Mouse (Mus musculus) heart, postnatal 0 days (tissue): Measurements from ENCODE around the gene Dock8. TPM values are rescaled to one million over a fixed set of nuclear protein-coding genes. Genes with fewer than 3 reads are reported as not detected.

Source experiments
- ATAC-seq: fragments of 200-750 bp; cut with Nextera tagmentation; 2 replicates; pipeline ENCODE4 v1.8.0; 2017; ENCODE audit warnings: low read depth, moderate number of reproducible peaks, moderate library complexity; ENCODE audit not compliant: insufficient read depth
- DNase-seq: peaks from one replicate; pipeline ENCODE4 v3.0.0-alpha.2; 2016; ENCODE audit warnings: low spot score
- H3K27ac ChIP-seq: fragments of 300-500 bp; sonication (generic); 2 replicates; pipeline ENCODE4 v1.5.1; 2014; ENCODE audit warnings: low read depth, mild to moderate bottlenecking
- H3K27me3 ChIP-seq: fragments of 300-500 bp; sonication (generic); 2 replicates; pipeline ENCODE4 v1.6.1; 2014; ENCODE audit warnings: low read length, mixed read lengths; ENCODE audit not compliant: control insufficient read depth, insufficient read depth
- H3K36me3 ChIP-seq: fragments of 300-500 bp; sonication (generic); replicated peaks from 2 replicates; pipeline ENCODE4 v1.6.1; 2014; ENCODE audit warnings: low read length, mixed read lengths; ENCODE audit not compliant: control insufficient read depth, insufficient read depth
- H3K4me1 ChIP-seq: fragments of 300-500 bp; sonication (generic); 2 replicates; pipeline ENCODE4 v1.6.1; 2014; ENCODE audit warnings: antibody characterized with exemption; ENCODE audit not compliant: control insufficient read depth, insufficient read depth
- H3K4me2 ChIP-seq: fragments of 300-500 bp; sonication (generic); 2 replicates; pipeline ENCODE4 v1.6.1; 2014; ENCODE audit warnings: low read depth, mild to moderate bottlenecking, low read length, moderate library complexity
- H3K4me3 ChIP-seq: fragments of 300-500 bp; sonication (generic); 2 replicates; pipeline ENCODE4 v1.5.1; 2014; ENCODE audit warnings: low read depth, low read length
- H3K9ac ChIP-seq: fragments of 300-500 bp; sonication (generic); replicated peaks from 2 replicates; pipeline ENCODE4 v1.6.1; 2014; ENCODE audit warnings: low read depth, low read length, mixed read lengths
- H3K9me3 ChIP-seq: fragments of 300-500 bp; sonication (generic); replicated peaks from 2 replicates; pipeline ENCODE4 v1.6.1; 2016; ENCODE audit warnings: low read length; ENCODE audit not compliant: control insufficient read depth
- CTCF ChIP-seq: IDR thresholded peaks from 2 replicates; pipeline ENCODE4 v1.5.1; 2016; ENCODE audit warnings: antibody characterized with exemption, control low read depth, low read depth
- EP300 ChIP-seq: IDR thresholded peaks from 2 replicates; pipeline ENCODE4 v1.6.1; 2016; ENCODE audit warnings: antibody characterized with exemption, low read depth
- WGBS: fragments of 180-500 bp; shearing (Covaris S2); extraction: QIAGEN DNeasy Blood & Tissue Kit; methylation state at CpG from one replicate; pipeline ENCODE4 v1.1.7; 2014; 5-methylcytosine and 5-hydroxymethylcytosine counted together
- polyA plus RNA-seq: library from polyadenylated mRNA; unstranded; fragments of >200 nt; fragmentation: Nextera tagmentation; extraction: Ambion mirVana; gene quantifications from 2 replicates; pipeline ENCODE4 v1.2.1, GENCODE M21; 2015
- total RNA-seq: library from RNA; depleted of rRNA; stranded (reverse); fragments of >200 nt; gene quantifications from 2 replicates; pipeline ENCODE4 v1.2.3, GENCODE M21; 2014; ENCODE audit warnings: low replicate concordance

Gene Dock8
- total and polyA plus RNA-seq, 2 experiments from 2014 or later, result 2.4 to 6.0 TPM

- no peak for DNase-seq
- H3K27me3 ChIP-seq, result no peaks in the 10 kb centered on the region
- H3K27ac ChIP-seq, result no peak overlapping the region
- TF ChIP-seq EP300 (no peak), CTCF (no peak)
- no peak overlapping the region for H3K9ac ChIP-seq
- no peaks in the 10 kb centered on the region for H3K9me3 ChIP-seq
- H3K36me3 ChIP-seq, result no peaks in the 10 kb centered on the region
- peaks cover 7% of the 10 kb centered on the region; the same call in 1 of the 2 replicates for H3K4me1 ChIP-seq
- no peak for ATAC-seq
- WGBS, result 72% methylated on average over 7 of the region's 7 CpGs
- no peak overlapping the region for H3K4me3 ChIP-seq
- no peak overlapping the region for H3K4me2 ChIP-seq
Observed at GRCm38 (mm10) chr19:25154506-25155178, 155.3 kb downstream of the Dock8 start.

- Histone ChIP-seq H3K4me2 (no peak overlapping the region), H3K36me3 (no peaks in the 10 kb centered on the region), H3K9ac (no peak overlapping the region), H3K27me3 (no peaks in the 10 kb centered on the region), H3K4me3 (no peak overlapping the region), H3K27ac (peak overlapping the region; percentile 52), H3K9me3 (no peaks in the 10 kb centered on the region), H3K4me1 (peaks cover 7% of the 10 kb centered on the region; the same call in 1 of the 2 replicates)
- DNase-seq (peak; percentile 41), ATAC-seq (peak; percentile 89)
- WGBS, result 44% methylated on average over 7 of the region's 7 CpGs
- no peak for TF ChIP-seq EP300
- TF ChIP-seq CTCF, result no peak
Observed at GRCm38 (mm10) chr19:25155250-25155649, 155.9 kb downstream of the Dock8 start.

- Histone ChIP-seq H3K27me3 (no peaks in the 10 kb centered on the region), H3K27ac (peak overlapping the region; percentile 52), H3K4me3 (no peak overlapping the region), H3K9me3 (no peaks in the 10 kb centered on the region), H3K4me2 (peak overlapping the region; percentile 21; the same call in 1 of the 2 replicates), H3K36me3 (no peaks in the 10 kb centered on the region), H3K9ac (no peak overlapping the region), H3K4me1 (peaks cover 7% of the 10 kb centered on the region; the same call in 1 of the 2 replicates)
- ATAC-seq, result peak; percentile 48; the same call in 1 of the 2 replicates
- 41% methylated on average over 11 of the region's 11 CpGs for WGBS
- peak; percentile 19 for DNase-seq
- TF ChIP-seq CTCF, result no peak
- TF ChIP-seq EP300, result no peak
Observed at GRCm38 (mm10) chr19:25155709-25156108, 156.4 kb downstream of the Dock8 start.

- Histone ChIP-seq H3K9ac (no peak overlapping the region), H3K9me3 (no peaks in the 10 kb centered on the region), H3K36me3 (0 out of 2 replicates have a peak, but pooled peaks cover 5% of the 10 kb centered on the region), H3K4me2 (no peak overlapping the region), H3K27ac (no peak overlapping the region), H3K27me3 (no peaks in the 10 kb centered on the region), H3K4me1 (no peaks in the 10 kb centered on the region), H3K4me3 (no peak overlapping the region)
- no peak for TF ChIP-seq CTCF
- TF ChIP-seq EP300, result no peak
- WGBS, result 84% methylated on average over 3 of the region's 3 CpGs
- DNase-seq, result no peak
- ATAC-seq, result no peak
Observed at GRCm38 (mm10) chr19:25162270-25162669, 162.9 kb downstream of the Dock8 start.

GRCm38 (mm10) chr19:25163426-25163825 lies 164.1 kb downstream of the Dock8 start:
- Histone ChIP-seq H3K4me3 (no peak overlapping the region), H3K9ac (no peak overlapping the region), H3K4me2 (no peak overlapping the region), H3K4me1 (no peaks in the 10 kb centered on the region), H3K36me3 (0 out of 2 replicates have a peak, but pooled peaks cover 5% of the 10 kb centered on the region), H3K27ac (no peak overlapping the region), H3K9me3 (no peaks in the 10 kb centered on the region), H3K27me3 (no peaks in the 10 kb centered on the region)
- no peak for TF ChIP-seq EP300
- no peak for TF ChIP-seq CTCF
- DNase-seq (no peak), ATAC-seq (no peak)
- WGBS, result 87% methylated on average over 12 of the region's 12 CpGs
